Mouse (Mus musculus): ENCODE results near the gene Npb. TPM values are rescaled to one million over a fixed set of nuclear protein-coding genes. Genes with fewer than 3 reads are reported as not detected.

Gene Npb
- total RNA-seq, 1 experiment: 0.94 TPM

GRCm38 (mm10) chr11:120622805-120623204, 14.5 kb downstream of the Npb start:
- in situ Hi-C loops (cut with MboI; ENCODE audit: low sequenced_read_pairs in 2 of 2, unreplicated experiment in 2 of 2): no loop called here
- Histone ChIP-seq H3K36me3 (ENCODE audit: control insufficient read depth, insufficient read depth, low read length, poor library complexity, severe bottlenecking) (peaks cover 20% of the 10 kb centered on the region), H3K4me3 (ENCODE audit: insufficient read depth in 1 of 2, low read depth in 1 of 2, low read length in 2 of 2, poor library complexity in 1 of 2, severe bottlenecking in 1 of 2) (no peak overlapping the region), H3K4me1 (ENCODE audit: control insufficient read depth in 2 of 2, insufficient read depth in 2 of 2, low read length in 2 of 2, poor library complexity in 1 of 2) (peaks cover 3 to 22% of the 10 kb centered on the region in 2 experiments; a peak in 2 of 4 replicates), H3K9me3 (ENCODE audit: control insufficient read depth, insufficient read depth, low read depth, low read length) (no peaks in the 10 kb centered on the region), H3K9ac (ENCODE audit: insufficient read depth, low read depth, low read length, poor library complexity, severe bottlenecking) (no peak overlapping the region), H3K27ac (ENCODE audit: insufficient read depth, low read depth, low read length, poor library complexity, severe bottlenecking) (no peak overlapping the region)
- no peak for DNase-seq (ENCODE audit: low read depth, low spot score)
- TF ChIP-seq CHD2 (IDR thresholded peaks at IDR 0.05; ENCODE audit: low read depth, low read length) (no peak), MAFK (IDR thresholded peaks at IDR 0.05; ENCODE audit: insufficient read depth, low read depth, low read length) (no peak), HCFC1 (IDR thresholded peaks at IDR 0.05; ENCODE audit: borderline replicate concordance, insufficient read depth, low read length) (no peak), ZC3H11A (IDR thresholded peaks at IDR 0.05; ENCODE audit: borderline replicate concordance, low read depth, low read length) (no peak), ZNF384 (IDR thresholded peaks at IDR 0.05; ENCODE audit: low read depth, low read length) (no peak)

- Histone ChIP-seq H3K4me1 (ENCODE audit: control insufficient read depth in 2 of 2, insufficient read depth in 2 of 2, low read length in 2 of 2, poor library complexity in 1 of 2) (peaks cover 0 to 27% of the 10 kb centered on the region in 2 experiments; a peak in 1 of 4 replicates), H3K4me3 (ENCODE audit: insufficient read depth in 1 of 2, low read depth in 1 of 2, low read length in 2 of 2, poor library complexity in 1 of 2, severe bottlenecking in 1 of 2) (peak overlapping the region; percentile 82 to 84), H3K9ac (ENCODE audit: insufficient read depth, low read depth, low read length, poor library complexity, severe bottlenecking) (peak overlapping the region; percentile 67), H3K27ac (ENCODE audit: insufficient read depth, low read depth, low read length, poor library complexity, severe bottlenecking) (0 out of 2 replicates have a peak overlapping the region, but pooled peaks have one; percentile 9), H3K36me3 (ENCODE audit: control insufficient read depth, insufficient read depth, low read length, poor library complexity, severe bottlenecking) (peaks cover 27% of the 10 kb centered on the region), H3K9me3 (ENCODE audit: control insufficient read depth, insufficient read depth, low read depth, low read length) (no peaks in the 10 kb centered on the region)
- no peak for DNase-seq (ENCODE audit: low read depth, low spot score)
- no peak for TF ChIP-seq HCFC1 (IDR thresholded peaks at IDR 0.05; ENCODE audit: borderline replicate concordance, insufficient read depth, low read length)
- in situ Hi-C loops (cut with MboI; ENCODE audit: low sequenced_read_pairs in 2 of 2, unreplicated experiment in 2 of 2): no loop called here
Observed at GRCm38 (mm10) chr11:120623961-120624679, 15.8 kb downstream of the Npb start.

- Histone ChIP-seq H3K27ac (ENCODE audit: insufficient read depth, low read depth, low read length, poor library complexity, severe bottlenecking) (0 out of 2 replicates have a peak overlapping the region, but pooled peaks have one; percentile 9), H3K36me3 (ENCODE audit: control insufficient read depth, insufficient read depth, low read length, poor library complexity, severe bottlenecking) (peaks cover 32% of the 10 kb centered on the region), H3K4me3 (ENCODE audit: insufficient read depth in 1 of 2, low read depth in 1 of 2, low read length in 2 of 2, poor library complexity in 1 of 2, severe bottlenecking in 1 of 2) (peak overlapping the region; percentile 82 to 84), H3K9ac (ENCODE audit: insufficient read depth, low read depth, low read length, poor library complexity, severe bottlenecking) (peak overlapping the region; percentile 67), H3K4me1 (ENCODE audit: control insufficient read depth in 2 of 2, insufficient read depth in 2 of 2, low read length in 2 of 2, poor library complexity in 1 of 2) (peaks cover 0 to 30% of the 10 kb centered on the region in 2 experiments; a peak in 1 of 4 replicates), H3K9me3 (ENCODE audit: control insufficient read depth, insufficient read depth, low read depth, low read length) (no peaks in the 10 kb centered on the region)
- no peak for DNase-seq (ENCODE audit: low read depth, low spot score)
- in situ Hi-C loops (cut with MboI; ENCODE audit: low sequenced_read_pairs in 2 of 2, unreplicated experiment in 2 of 2): no loop called here
- no peak for TF ChIP-seq ZC3H11A (IDR thresholded peaks at IDR 0.05; ENCODE audit: borderline replicate concordance, low read depth, low read length)
- TF ChIP-seq CHD2 (IDR thresholded peaks at IDR 0.05; ENCODE audit: low read depth, low read length): no peak
- TF ChIP-seq HCFC1 (IDR thresholded peaks at IDR 0.05; ENCODE audit: borderline replicate concordance, insufficient read depth, low read length): no peak
- no peak for TF ChIP-seq ZNF384 (IDR thresholded peaks at IDR 0.05; ENCODE audit: low read depth, low read length)
- no peak for TF ChIP-seq MAFK (IDR thresholded peaks at IDR 0.05; ENCODE audit: insufficient read depth, low read depth, low read length)
Observed at GRCm38 (mm10) chr11:120624680-120625111, 16.4 kb downstream of the Npb start.

- H3K4me1 ChIP-seq (ENCODE audit: control insufficient read depth in 2 of 2, insufficient read depth in 2 of 2, low read length in 2 of 2, poor library complexity in 1 of 2): peaks cover 2 to 28% of the 10 kb centered on the region in 2 experiments; a peak in 1 of 4 replicates
- 0 out of 2 replicates have a peak within 1 kb of the TSS, but pooled peaks have one; percentile 9 for H3K27ac ChIP-seq (ENCODE audit: insufficient read depth, low read depth, low read length, poor library complexity, severe bottlenecking)
- no peaks in the 10 kb centered on the region for H3K9me3 ChIP-seq (ENCODE audit: control insufficient read depth, insufficient read depth, low read depth, low read length)
- H3K9ac ChIP-seq (ENCODE audit: insufficient read depth, low read depth, low read length, poor library complexity, severe bottlenecking): peak within 1 kb of the TSS; percentile 67
- in situ Hi-C loops (cut with MboI; ENCODE audit: low sequenced_read_pairs in 2 of 2, unreplicated experiment in 2 of 2): no loop called here
- H3K4me3 ChIP-seq (ENCODE audit: insufficient read depth in 1 of 2, low read depth in 1 of 2, low read length in 2 of 2, poor library complexity in 1 of 2, severe bottlenecking in 1 of 2): peak within 1 kb of the TSS; percentile 82 to 84
- TF ChIP-seq ZC3H11A (IDR thresholded peaks at IDR 0.05; ENCODE audit: borderline replicate concordance, low read depth, low read length) (no peak), HCFC1 (IDR thresholded peaks at IDR 0.05; ENCODE audit: borderline replicate concordance, insufficient read depth, low read length) (no peak), ZNF384 (IDR thresholded peaks at IDR 0.05; ENCODE audit: low read depth, low read length) (no peak), MAFK (IDR thresholded peaks at IDR 0.05; ENCODE audit: insufficient read depth, low read depth, low read length) (no peak), CHD2 (IDR thresholded peaks at IDR 0.05; ENCODE audit: low read depth, low read length) (no peak)
- DNase-seq (ENCODE audit: low read depth, low spot score): no peak
- H3K36me3 ChIP-seq (ENCODE audit: control insufficient read depth, insufficient read depth, low read length, poor library complexity, severe bottlenecking): peaks cover 28% of the 10 kb centered on the region
Observed at GRCm38 (mm10) chr11:120625152-120625775, 17.0 kb downstream of the Npb start, which contains the start of gene Sirt7. Sirt7 (minus strand) TSS chr11:120625240.
